Mouse (Mus musculus) bone marrow, adult 2 months (tissue): Measurements from ENCODE around the gene Ffar3. TPM values are rescaled to one million over a fixed set of nuclear protein-coding genes. Genes with fewer than 3 reads are reported as not detected.

Source experiments
- H3K27ac ChIP-seq: fragments of 200-500 bp; 2 replicates; pipeline ENCODE4 v1.5.1; 2012; ENCODE audit warnings: low read depth, mild to moderate bottlenecking, control low read depth, inconsistent platforms, low read length; ENCODE audit not compliant: control insufficient read depth, poor library complexity, insufficient read depth
- H3K4me1 ChIP-seq: fragments of 200-500 bp; 2 replicates; pipeline ENCODE4 v1.6.1; 2011; ENCODE audit warnings: low read length; ENCODE audit not compliant: control insufficient read depth, insufficient read depth
- H3K4me3 ChIP-seq: fragments of 200-500 bp; replicated peaks from 2 replicates; pipeline ENCODE3; 2011; ENCODE audit warnings: mild to moderate bottlenecking, low read depth, low read length, control low read depth; ENCODE audit not compliant: control insufficient read depth
- CTCF ChIP-seq: fragments of 200-500 bp; IDR thresholded peaks from 2 replicates; pipeline ENCODE4 v1.5.1; 2011; ENCODE audit warnings: low read length, control low read depth; ENCODE audit not compliant: control insufficient read depth, insufficient read depth
- POLR2A ChIP-seq: fragments of 200-500 bp; IDR thresholded peaks from 2 replicates; pipeline ENCODE4 v1.6.1; 2011; ENCODE audit warnings: low read depth, mild to moderate bottlenecking, control low read depth, low read length, borderline replicate concordance; ENCODE audit not compliant: control insufficient read depth
- WGBS: fragments of 180-500 bp; shearing (Covaris S2); methylation state at CpG from one replicate; pipeline ENCODE4 v1.1.7; 2018; 5-methylcytosine and 5-hydroxymethylcytosine counted together
- polyA plus RNA-seq: library from polyadenylated mRNA; stranded (reverse); fragments of >200 nt; gene quantifications from 2 replicates; pipeline ENCODE4 v1.2.4, GENCODE M21; 2011; ENCODE audit warnings: low replicate concordance; ENCODE audit not compliant: missing spikeins, insufficient read depth, insufficient read length

The Ffar3 gene
- polyA plus RNA-seq, 1 experiment: not detected

DNA sequence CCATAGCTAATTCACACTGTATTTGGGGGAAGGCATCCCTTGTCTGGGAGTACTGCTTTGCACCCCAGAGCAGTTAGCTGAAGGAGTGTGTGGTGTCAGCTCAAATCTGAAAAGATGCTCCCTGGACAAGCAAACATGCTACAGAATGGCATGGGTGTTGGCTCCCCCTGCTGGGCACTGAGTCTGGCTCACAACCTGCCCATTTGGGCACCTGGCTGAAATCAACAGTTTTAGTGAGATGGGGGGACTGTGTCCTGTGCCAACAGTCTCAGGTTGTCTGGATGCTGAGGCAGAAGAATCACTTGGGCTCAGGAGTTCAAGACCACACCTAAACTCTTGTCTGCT is 3.3 kb upstream of the Ffar3 start:
- H3K4me1 ChIP-seq: no peaks in the 10 kb centered on the region; the same call in 1 of the 2 replicates
- peak; percentile 98 for TF ChIP-seq CTCF
- no peak for TF ChIP-seq POLR2A
- no peak overlapping the region for H3K27ac ChIP-seq
- no peak overlapping the region for H3K4me3 ChIP-seq

DNA sequence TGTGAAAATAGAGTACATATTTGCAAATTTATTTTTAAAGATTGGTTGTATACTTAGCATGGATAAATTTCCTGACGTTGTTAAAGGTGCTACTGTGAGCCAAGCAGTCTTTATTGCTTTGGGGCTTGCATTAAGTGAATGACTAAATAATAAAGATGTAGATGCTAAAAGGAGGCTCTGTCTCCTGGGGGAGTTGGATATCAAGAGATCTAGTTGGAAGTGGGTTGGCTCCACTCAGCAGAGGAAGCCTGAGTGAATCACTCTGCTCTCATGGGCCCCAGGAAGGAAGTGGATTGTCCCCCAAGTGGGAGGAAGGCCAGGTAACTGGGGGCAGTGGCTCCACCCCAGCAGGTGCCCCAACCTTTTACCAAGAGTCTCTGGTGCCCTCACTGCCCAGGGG is 1.8 kb upstream of the Ffar3 start:
- Histone ChIP-seq H3K27ac (no peak overlapping the region), H3K4me1 (no peaks in the 10 kb centered on the region; the same call in 1 of the 2 replicates), H3K4me3 (no peak overlapping the region)
- no peak for TF ChIP-seq CTCF
- no peak for TF ChIP-seq POLR2A
- 41% methylated on average over 1 of the region's 1 CpGs for WGBS

DNA sequence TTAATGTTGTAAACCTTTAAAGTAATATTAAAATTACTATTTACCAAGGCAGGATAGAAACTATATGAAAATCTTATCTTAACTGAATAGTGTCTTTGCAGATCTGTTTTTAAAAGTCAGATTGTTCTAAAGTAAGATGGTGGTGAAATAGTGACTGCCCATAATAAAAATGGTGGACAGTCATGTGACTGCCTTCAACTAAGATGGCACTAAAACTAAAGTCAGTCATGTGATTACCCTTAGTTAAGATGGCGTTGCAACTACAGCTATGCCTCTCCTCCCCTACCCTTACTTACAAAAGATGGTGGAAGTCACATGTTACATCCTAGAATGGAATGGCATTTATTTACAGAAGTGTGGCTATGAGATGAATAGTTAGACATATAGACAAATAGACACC is 4.6 kb downstream of the Ffar3 start:
- TF ChIP-seq POLR2A (no peak), CTCF (no peak)
- WGBS: 87% methylated on average over 1 of the region's 1 CpGs
- no peak overlapping the region for H3K27ac ChIP-seq
- no peaks in the 10 kb centered on the region; the same call in 1 of the 2 replicates for H3K4me1 ChIP-seq
- H3K4me3 ChIP-seq: no peak overlapping the region

DNA sequence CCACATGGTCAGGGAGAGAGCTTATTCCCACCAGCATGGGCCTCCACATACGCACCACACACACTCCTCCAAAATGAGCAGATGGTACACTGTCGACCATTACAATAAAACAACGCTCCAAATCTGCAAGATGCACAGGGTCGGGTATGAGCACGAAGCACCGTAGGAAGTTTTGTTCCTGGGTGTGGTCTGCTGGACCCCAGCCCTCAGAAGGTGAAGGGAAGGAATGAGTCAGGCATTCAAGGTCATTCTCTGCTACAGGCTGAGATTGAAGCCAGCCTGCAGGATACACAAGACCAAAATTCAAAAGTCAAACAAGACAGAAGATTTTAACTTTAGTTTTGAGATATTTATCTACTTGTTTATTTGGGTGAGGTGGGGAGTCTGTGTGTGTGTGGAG is 8.0 kb downstream of the Ffar3 start:
- Histone ChIP-seq H3K4me3 (no peak overlapping the region), H3K27ac (no peak overlapping the region), H3K4me1 (peaks cover under 1% of the 10 kb centered on the region; the same call in 1 of the 2 replicates)
- 82% methylated on average over 6 of the region's 6 CpGs for WGBS
- no peak for TF ChIP-seq POLR2A
- no peak for TF ChIP-seq CTCF

DNA sequence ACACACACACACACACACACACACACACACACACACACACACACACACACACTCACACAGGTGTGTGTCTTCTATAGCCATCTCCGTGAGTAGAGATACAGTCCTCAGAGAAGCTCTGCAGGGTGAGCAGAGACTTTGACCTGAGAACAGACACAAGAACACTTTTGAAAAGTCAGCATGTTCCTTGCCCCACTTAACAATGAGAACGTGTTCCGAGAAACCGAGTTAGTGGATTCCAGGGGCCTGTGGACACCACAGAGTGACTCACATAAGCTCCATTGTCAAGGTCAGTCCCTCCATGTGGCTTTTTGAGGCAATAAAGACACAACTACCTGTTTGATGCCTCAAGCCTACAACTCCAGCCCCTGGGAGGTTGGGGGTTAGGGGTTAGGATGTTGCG is 8.6 kb downstream of the Ffar3 start:
- TF ChIP-seq POLR2A (no peak), CTCF (no peak)
- H3K27ac ChIP-seq: no peak overlapping the region
- WGBS: 80% methylated on average over 5 of the region's 5 CpGs
- no peak overlapping the region for H3K4me3 ChIP-seq
- peaks cover 4% of the 10 kb centered on the region; the same call in 1 of the 2 replicates for H3K4me1 ChIP-seq

DNA sequence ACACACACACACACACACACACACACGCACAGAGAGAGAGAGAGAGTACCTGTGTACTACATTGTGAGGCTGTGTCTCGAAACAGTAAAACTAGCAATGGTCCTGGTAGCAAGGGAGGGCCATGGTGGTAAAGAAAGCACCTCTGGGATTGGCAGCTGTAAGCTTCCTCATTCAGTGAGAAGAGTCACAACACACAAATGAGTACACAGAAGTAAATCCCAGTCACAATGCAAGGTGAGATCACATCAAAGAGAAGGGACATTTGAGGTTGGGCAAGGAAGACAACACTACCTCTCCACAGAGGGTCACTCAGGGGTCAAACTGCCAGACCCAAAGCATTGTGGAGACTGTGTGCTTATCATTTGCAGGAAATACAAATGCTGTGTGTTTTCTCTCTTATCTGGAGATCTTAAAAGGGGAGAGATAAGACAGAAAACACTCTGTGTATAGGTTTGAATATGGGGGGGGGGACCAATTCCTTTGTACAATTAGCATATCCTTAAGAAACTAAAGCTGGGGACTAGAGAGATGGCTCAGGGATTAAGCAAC is 9.4 kb downstream of the Ffar3 start:
- Histone ChIP-seq H3K4me1 (peaks cover 7% of the 10 kb centered on the region; the same call in 1 of the 2 replicates), H3K27ac (no peak overlapping the region), H3K4me3 (no peak overlapping the region)
- WGBS: 39% methylated on average over 2 of the region's 2 CpGs
- no peak for TF ChIP-seq POLR2A
- no peak for TF ChIP-seq CTCF

DNA sequence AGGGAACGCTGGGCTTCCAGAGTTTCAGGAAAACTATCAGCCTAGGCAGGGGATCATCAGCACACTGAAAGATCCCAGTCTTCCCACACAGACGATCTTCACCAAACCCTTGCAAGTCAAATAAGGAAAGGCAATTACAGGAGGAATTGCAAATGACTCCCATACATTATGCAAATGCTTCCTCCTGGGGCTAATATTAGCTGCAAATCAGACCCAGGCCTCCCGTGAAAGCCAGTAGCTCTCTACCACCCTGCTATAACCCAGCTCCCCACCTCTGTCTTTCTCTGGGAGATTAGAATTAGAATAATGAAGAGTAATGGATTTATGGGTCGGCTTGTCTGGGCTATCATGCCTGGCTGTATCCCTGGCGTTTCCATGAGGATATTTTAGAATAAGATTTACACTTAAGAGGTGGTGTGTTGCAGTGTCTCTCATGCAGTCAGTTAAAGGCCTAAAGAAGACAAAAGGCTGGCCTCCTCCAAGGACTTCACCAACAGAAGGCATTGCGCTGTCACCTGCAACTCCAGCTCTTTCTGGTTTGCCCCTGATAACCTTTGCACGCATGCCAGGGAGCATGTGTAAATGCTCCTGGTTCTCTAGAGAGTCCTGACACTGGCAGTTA is 11.2 kb downstream of the Ffar3 start:
- WGBS: 62% methylated on average over 7 of the region's 7 CpGs
- Histone ChIP-seq H3K27ac (no peak overlapping the region), H3K4me1 (peaks cover 7% of the 10 kb centered on the region; the same call in 1 of the 2 replicates), H3K4me3 (no peak overlapping the region)
- no peak for TF ChIP-seq POLR2A
- no peak for TF ChIP-seq CTCF

DNA sequence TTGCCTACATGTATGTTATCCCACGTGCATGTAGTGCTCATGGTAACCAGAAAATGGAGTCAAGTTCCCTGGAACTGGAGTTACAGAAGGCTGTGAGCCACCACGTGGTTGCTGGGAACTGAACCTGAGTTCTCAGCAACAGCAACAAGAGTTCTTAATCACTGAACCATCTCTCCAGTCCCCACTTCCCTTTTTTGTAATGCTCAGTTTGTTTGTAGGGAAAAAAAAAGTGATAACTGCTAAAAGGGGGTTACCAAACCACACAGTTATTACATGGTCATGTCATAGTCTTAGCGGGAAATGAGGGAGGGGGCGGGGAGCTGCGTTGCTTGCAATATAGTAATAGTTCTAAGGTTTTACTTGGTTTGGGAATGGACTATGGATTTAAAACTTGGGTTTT is 13.9 kb downstream of the Ffar3 start:
- peaks cover 7% of the 10 kb centered on the region; the same call in 1 of the 2 replicates for H3K4me1 ChIP-seq
- H3K27ac ChIP-seq: no peak overlapping the region
- WGBS: 3% methylated on average over 5 of the region's 5 CpGs
- no peak overlapping the region for H3K4me3 ChIP-seq
- TF ChIP-seq POLR2A: no peak
- no peak for TF ChIP-seq CTCF
